Mouse (Mus musculus): ENCODE data around the gene Cdh16. TPM values are rescaled to one million over a fixed set of nuclear protein-coding genes. Genes with fewer than 3 reads are reported as not detected.

The Cdh16 gene
- polyA plus RNA-seq, 1 experiment: not detected

- TF ChIP-seq GATA1 (IDR thresholded peaks at IDR 0.05; ENCODE audit: low read length) (no peak), TAL1 (IDR thresholded peaks at IDR 0.05; ENCODE audit: low read length) (no peak)
- no peaks in the 10 kb centered on the region for H3K9me3 ChIP-seq (ENCODE audit: control insufficient read depth, low read length)
- no peak overlapping the region for H3K4me3 ChIP-seq (replicated peaks)
- H3K27me3 ChIP-seq (ENCODE audit: control insufficient read depth): peaks cover 25% of the 10 kb centered on the region
- peaks cover 22% of the 10 kb centered on the region for H3K4me1 ChIP-seq (ENCODE audit: control insufficient read depth)
- H3K36me3 ChIP-seq (ENCODE audit: control insufficient read depth): peaks cover 28% of the 10 kb centered on the region
Measured at GRCm38 (mm10) chr8:104635004-104635710, 11.0 kb upstream of the Cdh16 start.

DNA sequence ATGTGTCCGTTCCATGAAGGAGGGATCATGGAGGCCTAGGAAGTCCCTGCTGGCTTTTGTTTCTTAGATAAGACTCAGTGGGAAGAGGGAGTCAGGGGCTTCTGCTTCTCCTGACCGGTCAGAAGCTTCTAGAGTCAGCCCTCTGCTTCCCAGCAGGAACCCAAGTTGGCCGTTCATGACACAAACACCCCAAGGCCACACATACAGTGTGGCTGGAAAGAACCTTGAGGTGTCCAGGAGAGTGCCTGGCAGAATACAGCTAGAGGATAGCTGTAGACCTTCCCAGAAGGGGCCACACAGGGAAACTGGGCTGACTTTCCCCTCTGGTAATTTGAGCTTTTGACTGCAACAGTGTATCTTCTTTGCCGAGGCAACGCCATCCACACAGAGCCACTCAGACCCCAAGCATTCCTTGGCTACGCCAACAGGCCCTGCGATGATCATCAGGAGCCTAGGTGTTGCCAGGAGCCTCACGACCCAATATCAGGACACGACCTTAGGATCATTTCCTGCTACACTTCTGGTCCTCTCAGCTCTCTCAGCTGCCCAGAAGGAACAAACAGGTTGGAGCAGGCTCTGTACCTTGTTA, 9.1 kb upstream of the Cdh16 start:
- H3K36me3 ChIP-seq (ENCODE audit: control insufficient read depth): peaks cover 12% of the 10 kb centered on the region
- TF ChIP-seq GATA1 (IDR thresholded peaks at IDR 0.05; ENCODE audit: low read length) (no peak), TAL1 (IDR thresholded peaks at IDR 0.05; ENCODE audit: low read length) (no peak)
- no peak overlapping the region for H3K4me3 ChIP-seq (replicated peaks)
- peaks cover 34% of the 10 kb centered on the region for H3K27me3 ChIP-seq (ENCODE audit: control insufficient read depth)
- peaks cover 14% of the 10 kb centered on the region for H3K4me1 ChIP-seq (ENCODE audit: control insufficient read depth)
- H3K9me3 ChIP-seq (ENCODE audit: control insufficient read depth, low read length): no peaks in the 10 kb centered on the region

GRCm38 (mm10) chr8:104632486-104632885, 8.3 kb upstream of the Cdh16 start:
- H3K4me1 ChIP-seq (ENCODE audit: control insufficient read depth): peaks cover 14% of the 10 kb centered on the region

DNA sequence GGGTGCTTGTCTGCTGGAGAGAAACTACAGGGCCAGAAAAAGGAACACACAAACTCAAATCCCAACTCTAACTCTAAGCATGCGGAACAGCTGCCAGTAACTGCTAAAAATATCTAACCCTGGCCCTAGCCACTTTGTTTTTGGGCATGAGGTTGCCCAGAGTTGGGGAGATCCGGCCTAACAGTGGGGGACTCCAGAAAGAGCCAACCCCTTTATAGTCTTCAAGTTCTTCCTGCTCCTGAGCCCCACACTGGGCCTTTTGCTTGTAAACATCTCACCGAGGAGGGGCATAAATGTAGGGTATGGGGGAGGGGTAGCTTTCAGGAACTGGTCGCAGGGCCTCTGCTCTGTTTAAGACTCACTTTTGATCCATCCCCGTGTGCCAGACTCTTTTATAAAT, 7.8 kb upstream of the Cdh16 start:
- TF ChIP-seq TAL1 (IDR thresholded peaks at IDR 0.05; ENCODE audit: low read length) (no peak), GATA1 (IDR thresholded peaks at IDR 0.05; ENCODE audit: low read length) (no peak)
- Histone ChIP-seq H3K4me3 (replicated peaks) (no peak overlapping the region), H3K4me1 (ENCODE audit: control insufficient read depth) (peaks cover 14% of the 10 kb centered on the region), H3K27me3 (ENCODE audit: control insufficient read depth) (peaks cover 34% of the 10 kb centered on the region), H3K36me3 (ENCODE audit: control insufficient read depth) (peaks cover 3% of the 10 kb centered on the region; the same call in 1 of the 2 replicates), H3K9me3 (ENCODE audit: control insufficient read depth, low read length) (no peaks in the 10 kb centered on the region)

More at GRCm38 (mm10) chr8:104632486-104632885, 8.3 kb upstream of the Cdh16 start:
- TF ChIP-seq TAL1 (IDR thresholded peaks at IDR 0.05; ENCODE audit: low read length): no peak
- TF ChIP-seq GATA1 (IDR thresholded peaks at IDR 0.05; ENCODE audit: low read length): no peak
- Histone ChIP-seq H3K36me3 (ENCODE audit: control insufficient read depth) (peaks cover 5% of the 10 kb centered on the region; the same call in 1 of the 2 replicates), H3K9me3 (ENCODE audit: control insufficient read depth, low read length) (no peaks in the 10 kb centered on the region), H3K4me3 (replicated peaks) (no peak overlapping the region), H3K27me3 (ENCODE audit: control insufficient read depth) (peaks cover 34% of the 10 kb centered on the region)

DNA sequence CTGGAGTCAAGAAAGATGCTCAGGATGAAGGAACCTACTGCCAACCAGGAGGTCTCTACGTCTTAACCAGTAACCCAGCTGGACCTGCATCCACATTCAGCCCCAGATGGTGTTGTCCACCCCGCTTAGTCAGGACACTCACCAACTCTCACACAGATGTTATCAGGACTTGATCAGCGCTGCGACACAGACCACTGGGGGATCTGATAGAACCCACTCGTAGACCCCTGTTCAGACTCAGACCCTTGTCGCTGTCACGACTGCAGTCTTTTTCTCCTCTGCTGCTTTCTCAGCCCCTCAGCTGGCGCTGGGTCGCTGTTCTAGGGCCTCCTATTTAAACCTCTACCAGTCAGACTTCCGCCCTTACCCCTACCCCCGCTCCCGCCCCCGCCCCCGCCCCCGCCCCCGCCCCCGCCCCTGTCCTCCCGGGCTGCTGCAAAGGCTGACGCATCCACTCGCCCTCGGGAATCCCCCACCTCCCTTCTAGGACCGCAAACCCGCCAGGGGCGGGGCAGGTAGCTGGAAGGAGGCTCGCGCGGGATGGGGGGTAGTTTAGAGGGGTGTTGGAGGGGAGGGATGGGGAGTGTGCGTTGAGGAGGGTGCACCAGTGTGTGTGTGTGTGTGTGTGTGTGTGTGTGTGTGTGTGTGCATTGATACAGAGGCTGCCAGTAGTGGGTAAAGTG, 6.9 kb upstream of the Cdh16 start, which contains the start of gene Rrad:
Rrad (minus strand) TSS at position 347 of the 683 bp plus-strand sequence.
- TF ChIP-seq GATA1 (IDR thresholded peaks at IDR 0.05; ENCODE audit: low read length) (no peak), TAL1 (IDR thresholded peaks at IDR 0.05; ENCODE audit: low read length) (no peak)
- Histone ChIP-seq H3K9me3 (ENCODE audit: control insufficient read depth, low read length) (no peaks in the 10 kb centered on the region), H3K36me3 (ENCODE audit: control insufficient read depth) (peaks cover 3% of the 10 kb centered on the region; the same call in 1 of the 2 replicates), H3K4me1 (ENCODE audit: control insufficient read depth) (peaks cover 14% of the 10 kb centered on the region), H3K27me3 (ENCODE audit: control insufficient read depth) (peaks cover 34% of the 10 kb centered on the region), H3K4me3 (replicated peaks) (no peak within 1 kb of the TSS)

DNA sequence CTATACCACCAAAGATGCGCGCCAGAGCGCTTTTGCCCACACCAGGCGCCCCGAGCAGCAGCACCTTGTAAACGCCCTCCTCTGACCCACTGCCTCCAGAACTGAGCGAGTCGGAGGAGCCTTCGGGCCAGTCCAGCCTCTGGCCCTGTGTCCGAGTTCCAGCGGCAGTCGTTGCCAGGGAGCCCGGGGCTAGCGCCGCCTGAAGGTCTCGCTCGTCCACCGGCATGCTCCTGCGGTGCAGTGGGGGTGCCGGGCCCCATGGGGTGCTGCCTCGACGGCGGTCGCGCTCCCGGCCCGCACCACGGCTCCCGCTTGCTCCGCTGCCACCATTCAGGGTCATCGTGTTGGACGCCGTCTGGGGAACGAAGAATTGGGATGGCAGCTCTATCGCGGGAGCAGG, 6.4 kb upstream of the Cdh16 start:
- TF ChIP-seq GATA1 (IDR thresholded peaks at IDR 0.05; ENCODE audit: low read length): no peak
- no peak for TF ChIP-seq TAL1 (IDR thresholded peaks at IDR 0.05; ENCODE audit: low read length)
- no peaks in the 10 kb centered on the region for H3K9me3 ChIP-seq (ENCODE audit: control insufficient read depth, low read length)
- H3K27me3 ChIP-seq (ENCODE audit: control insufficient read depth): peaks cover 34% of the 10 kb centered on the region
- no peak overlapping the region for H3K4me3 ChIP-seq (replicated peaks)
- no peaks in the 10 kb centered on the region; the same call in 1 of the 2 replicates for H3K36me3 ChIP-seq (ENCODE audit: control insufficient read depth)
- peaks cover 14% of the 10 kb centered on the region for H3K4me1 ChIP-seq (ENCODE audit: control insufficient read depth)

- H3K27me3 ChIP-seq (ENCODE audit: control insufficient read depth): peaks cover 34% of the 10 kb centered on the region
- peaks cover 14% of the 10 kb centered on the region for H3K4me1 ChIP-seq (ENCODE audit: control insufficient read depth)
- no peaks in the 10 kb centered on the region for H3K36me3 ChIP-seq (ENCODE audit: control insufficient read depth)
- no peak overlapping the region for H3K4me3 ChIP-seq (replicated peaks)
- no peaks in the 10 kb centered on the region for H3K9me3 ChIP-seq (ENCODE audit: control insufficient read depth, low read length)
- TF ChIP-seq TAL1 (IDR thresholded peaks at IDR 0.05; ENCODE audit: low read length): no peak
- TF ChIP-seq GATA1 (IDR thresholded peaks at IDR 0.05; ENCODE audit: low read length): no peak
Measured at GRCm38 (mm10) chr8:104630111-104630479, 5.9 kb upstream of the Cdh16 start.

- Histone ChIP-seq H3K27me3 (ENCODE audit: control insufficient read depth) (peaks cover 34% of the 10 kb centered on the region), H3K9me3 (ENCODE audit: control insufficient read depth, low read length) (no peaks in the 10 kb centered on the region), H3K4me3 (replicated peaks) (no peak overlapping the region), H3K36me3 (ENCODE audit: control insufficient read depth) (no peaks in the 10 kb centered on the region), H3K4me1 (ENCODE audit: control insufficient read depth) (peaks cover 14% of the 10 kb centered on the region)
- TF ChIP-seq GATA1 (IDR thresholded peaks at IDR 0.05; ENCODE audit: low read length) (no peak), TAL1 (IDR thresholded peaks at IDR 0.05; ENCODE audit: low read length) (no peak)
Measured at GRCm38 (mm10) chr8:104629306-104630110, 5.3 kb upstream of the Cdh16 start.

Data from erythroblast, embryonic 14.5 days (primary cell).